Mouse (Mus musculus): ENCODE data around the gene Abhd17b.
"Not testable (repeated sequence)": the region's sequence is repeated elsewhere in the genome, so short reads cannot be mapped to it uniquely, and the experiment has no call there.

DNA sequence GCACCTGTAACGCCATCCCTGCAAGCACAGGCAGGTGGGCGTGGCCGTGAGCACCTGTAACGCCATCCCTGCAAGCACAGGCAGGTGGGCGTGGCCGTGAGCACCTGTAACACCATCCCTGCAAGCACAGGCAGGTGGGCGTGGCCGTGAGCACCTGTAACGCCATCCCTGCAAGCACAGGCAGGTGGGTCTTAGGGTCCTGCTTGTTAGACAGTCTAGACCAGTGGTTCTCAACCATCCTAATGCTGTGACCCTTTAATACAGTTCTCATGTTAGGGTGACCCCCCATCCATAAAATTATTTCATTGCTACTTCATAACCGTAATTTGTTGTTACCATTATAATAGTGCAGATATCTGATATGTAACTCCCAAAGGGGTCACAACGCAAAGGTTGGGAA is 24.5 kb upstream of the Abhd17b start:
- TF ChIP-seq POLR2A (IDR thresholded peaks at IDR 0.05; ENCODE audit: low read depth, low read length); CTCF (IDR thresholded peaks at IDR 0.05; ENCODE audit: extremely low read depth, insufficient read depth, insufficient read length, insufficient replicate concordance): not testable (repeated sequence)
